Mouse (Mus musculus) MEL-GATA-1-ER (cell line): ENCODE results near the gene Sult1d1.
"Not testable (repeated sequence)": the region's sequence is repeated elsewhere in the genome, so short reads cannot be mapped to it uniquely, and the experiment has no call there.

Experiments used
- DNase-seq: peaks from one replicate; pipeline ENCODE4 v3.0.0-alpha.2; 2012; ENCODE audit warnings: low read depth; ENCODE audit errors: extremely low read depth

The Sult1d1 gene

GRCm38 (mm10) chr5:87568845-87569244, at the start of gene Sult1d1:
Gene Sult1d1 (minus strand): TSS chr5:87569027.
- DNase-seq = no peak

GRCm38 (mm10) chr5:87615128-87615390, 46.2 kb upstream of the Sult1d1 start:
- DNase-seq = no peak

GRCm38 (mm10) chr5:87614364-87615127, 45.7 kb upstream of the Sult1d1 start:
- no peak for DNase-seq

GRCm38 (mm10) chr5:87601018-87601417, 32.2 kb upstream of the Sult1d1 start:
- no peak for DNase-seq

- DNase-seq = no peak
Measured at GRCm38 (mm10) chr5:87597891-87598290, 29.1 kb upstream of the Sult1d1 start.

- no peak for DNase-seq
Measured at GRCm38 (mm10) chr5:87591494-87591893, 22.7 kb upstream of the Sult1d1 start, which contains the start of gene Sult1e1. Gene Sult1e1 (minus strand): TSS chr5:87591594.

GRCm38 (mm10) chr5:87589916-87590315, 21.1 kb upstream of the Sult1d1 start:
- no peak for DNase-seq

- no peak for DNase-seq
Measured at GRCm38 (mm10) chr5:87580389-87580788, 11.6 kb upstream of the Sult1d1 start.

- DNase-seq = no peak
Measured at GRCm38 (mm10) chr5:87574174-87574573, 5.3 kb upstream of the Sult1d1 start.

- no peak for DNase-seq
Measured at GRCm38 (mm10) chr5:87573490-87573889, 4.7 kb upstream of the Sult1d1 start.

GRCm38 (mm10) chr5:87572781-87573180, 4.0 kb upstream of the Sult1d1 start:
- DNase-seq = no peak

GRCm38 (mm10) chr5:87567306-87567705, 1.5 kb downstream of the Sult1d1 start:
- DNase-seq = no peak

- no peak for DNase-seq
Measured at GRCm38 (mm10) chr5:87562966-87563365, 5.9 kb downstream of the Sult1d1 start.

GRCm38 (mm10) chr5:87562526-87562925, 6.3 kb downstream of the Sult1d1 start:
- DNase-seq = no peak

GRCm38 (mm10) chr5:87560145-87560544, 8.7 kb downstream of the Sult1d1 start:
- DNase-seq = no peak

- DNase-seq = peak; percentile 19
Measured at GRCm38 (mm10) chr5:87550935-87551334, 17.9 kb downstream of the Sult1d1 start.

- no peak for DNase-seq
Measured at GRCm38 (mm10) chr5:87538111-87538510, 30.7 kb downstream of the Sult1d1 start, which contains the start of gene Sult1b1. Gene Sult1b1 (minus strand): TSS chr5:87538195.

- no peak for DNase-seq
Measured at GRCm38 (mm10) chr5:87535994-87536644, 32.7 kb downstream of the Sult1d1 start.

GRCm38 (mm10) chr5:87532288-87532687, 36.5 kb downstream of the Sult1d1 start:
- no peak for DNase-seq

GRCm38 (mm10) chr5:87523561-87523960, 45.3 kb downstream of the Sult1d1 start:
- DNase-seq = not testable (repeated sequence)

- no peak for DNase-seq
Measured at GRCm38 (mm10) chr5:87505776-87506458, 62.9 kb downstream of the Sult1d1 start.
